Mouse (Mus musculus): ENCODE measurements around the gene Slc41a2.

Slc41a2 gene

GRCm38 (mm10) chr10:83228626-83229025 is 109.1 kb downstream of the Slc41a2 start:
- no peak for DNase-seq (ENCODE audit: low spot score in 2 of 2)

- peak in 1 of 2 experiments; percentile 25 for DNase-seq (ENCODE audit: low spot score in 2 of 2)
Measured at GRCm38 (mm10) chr10:83224999-83225398, 112.7 kb downstream of the Slc41a2 start.

- DNase-seq (ENCODE audit: low spot score in 2 of 2): no peak
Measured at GRCm38 (mm10) chr10:83220847-83221246, 116.8 kb downstream of the Slc41a2 start.

- no peak for DNase-seq (ENCODE audit: low spot score in 2 of 2)
Measured at GRCm38 (mm10) chr10:83220217-83220616, 117.5 kb downstream of the Slc41a2 start.

GRCm38 (mm10) chr10:83219729-83220128 is 118.0 kb downstream of the Slc41a2 start:
- peak in 1 of 2 experiments; percentile 57 for DNase-seq (ENCODE audit: low spot score in 2 of 2)

GRCm38 (mm10) chr10:83218778-83219177 is 118.9 kb downstream of the Slc41a2 start:
- no peak for DNase-seq (ENCODE audit: low spot score in 2 of 2)

GRCm38 (mm10) chr10:83217256-83217655 is 120.4 kb downstream of the Slc41a2 start:
- no peak for DNase-seq (ENCODE audit: low spot score in 2 of 2)

GRCm38 (mm10) chr10:83215559-83215958 is 122.1 kb downstream of the Slc41a2 start:
- no peak for DNase-seq (ENCODE audit: low spot score in 2 of 2)

- no peak for DNase-seq (ENCODE audit: low spot score in 2 of 2)
Measured at GRCm38 (mm10) chr10:83212618-83213017, 125.1 kb downstream of the Slc41a2 start.

- DNase-seq (ENCODE audit: low spot score in 2 of 2): no peak
Measured at GRCm38 (mm10) chr10:83210968-83211583, 126.6 kb downstream of the Slc41a2 start.

- DNase-seq (ENCODE audit: low spot score in 2 of 2): no peak
Measured at GRCm38 (mm10) chr10:83210122-83210521, 127.6 kb downstream of the Slc41a2 start.

- no peak for DNase-seq (ENCODE audit: low spot score in 2 of 2)
Measured at GRCm38 (mm10) chr10:83209388-83209787, 128.3 kb downstream of the Slc41a2 start.

GRCm38 (mm10) chr10:83208436-83208835 is 129.2 kb downstream of the Slc41a2 start:
- no peak for DNase-seq (ENCODE audit: low spot score in 2 of 2)

- no peak for DNase-seq (ENCODE audit: low spot score in 2 of 2)
Measured at GRCm38 (mm10) chr10:83202906-83203702, 134.6 kb downstream of the Slc41a2 start.

- DNase-seq (ENCODE audit: low spot score in 2 of 2): no peak
Measured at GRCm38 (mm10) chr10:83201525-83201924, 136.2 kb downstream of the Slc41a2 start.

- no peak for DNase-seq (ENCODE audit: low spot score in 2 of 2)
Measured at GRCm38 (mm10) chr10:83199290-83199689, 138.4 kb downstream of the Slc41a2 start.

- DNase-seq (ENCODE audit: low spot score in 2 of 2): no peak
Measured at GRCm38 (mm10) chr10:83198692-83199091, 139.0 kb downstream of the Slc41a2 start.

- peak; percentile 59 to 73 for DNase-seq (ENCODE audit: low spot score in 2 of 2)
Measured at GRCm38 (mm10) chr10:83197690-83198336, 139.9 kb downstream of the Slc41a2 start.

- DNase-seq (ENCODE audit: low spot score in 2 of 2): no peak
Measured at GRCm38 (mm10) chr10:83191982-83192381, 145.7 kb downstream of the Slc41a2 start.

- DNase-seq (ENCODE audit: low spot score in 2 of 2): no peak
Measured at GRCm38 (mm10) chr10:83191476-83191875, 146.2 kb downstream of the Slc41a2 start.

- no peak for DNase-seq (ENCODE audit: low spot score in 2 of 2)
Measured at GRCm38 (mm10) chr10:83189071-83189470, 148.6 kb downstream of the Slc41a2 start.

- no peak for DNase-seq (ENCODE audit: low spot score in 2 of 2)
Measured at GRCm38 (mm10) chr10:83186984-83187383, 150.7 kb downstream of the Slc41a2 start.

- DNase-seq (ENCODE audit: low spot score in 2 of 2): no peak
Measured at GRCm38 (mm10) chr10:83186167-83186566, 151.5 kb downstream of the Slc41a2 start.

Data from frontal cortex, postnatal 14 days (tissue).